Mouse (Mus musculus) CH12.LX (cell line): ENCODE data around the gene Epha10. TPM values are rescaled to one million over a fixed set of nuclear protein-coding genes. Genes with fewer than 3 reads are reported as not detected.

ENCODE experiments used
- DNase-seq: peaks from one replicate; pipeline ENCODE4 v3.0.0-alpha.2; 2013; ENCODE audit errors: extremely low read depth
- H3K27ac ChIP-seq: 2 replicates; pipeline ENCODE4 v1.5.1; 2012; ENCODE audit warnings: low read depth, mild to moderate bottlenecking, control low read depth, moderate library complexity; ENCODE audit not compliant: insufficient read depth
- H3K27me3 ChIP-seq: replicated peaks from 2 replicates; pipeline ENCODE3; 2012; ENCODE audit warnings: inconsistent platforms
- H3K36me3 ChIP-seq, 2 experiments: replicated peaks in 1 of 2; 2 replicates each; pipeline versions ENCODE3 to v1.6.1; 2012; ENCODE audit warnings: inconsistent platforms in 1 of 2, low read length in 1 of 2, mild to moderate bottlenecking in 1 of 2, mixed read lengths in 1 of 2, moderate library complexity in 1 of 2; ENCODE audit not compliant: control insufficient read depth in 1 of 2, insufficient read depth in 1 of 2
- H3K4me1 ChIP-seq, 2 experiments: 2 replicates each; pipeline ENCODE4 v1.6.1; 2012; ENCODE audit warnings: inconsistent platforms in 1 of 2, moderate library complexity in 1 of 2; ENCODE audit not compliant: insufficient read depth in 2 of 2, control insufficient read depth in 1 of 2
- H3K4me2 ChIP-seq: 2 replicates; pipeline ENCODE4 v1.6.1; 2012; ENCODE audit warnings: low read depth, mild to moderate bottlenecking, control low read depth; ENCODE audit not compliant: poor library complexity, insufficient read depth, severe bottlenecking
- H3K4me3 ChIP-seq, 3 experiments: fragments of 150-350 bp in 1 of 3; sonication (generic) in 1 of 3; replicated peaks in 1 of 3; 2 replicates each; pipeline versions ENCODE3 to v1.5.1; 2011 to 2012; ENCODE audit warnings: low read depth in 2 of 3, low read length in 2 of 3, mild to moderate bottlenecking in 2 of 3, moderate library complexity in 2 of 3, control low read depth in 1 of 3, improper control_type of control experiment in 1 of 3, inconsistent platforms in 1 of 3, mixed read lengths in 1 of 3; ENCODE audit not compliant: poor library complexity in 1 of 3
- H3K79me2 ChIP-seq: replicated peaks from 2 replicates; pipeline ENCODE4 v1.6.1; 2012; ENCODE audit warnings: mild to moderate bottlenecking, moderate library complexity; ENCODE audit not compliant: control insufficient read depth, poor library complexity, insufficient read depth, severe bottlenecking; ENCODE audit errors: extremely low read depth
- H3K9ac ChIP-seq: 2 replicates; pipeline ENCODE4 v1.6.1; 2012; ENCODE audit warnings: low read depth, mild to moderate bottlenecking, control low read depth, moderate library complexity; ENCODE audit not compliant: insufficient read depth
- H3K9me3 ChIP-seq: replicated peaks from 2 replicates; pipeline ENCODE3; 2012; ENCODE audit warnings: low read length, inconsistent platforms, mixed read lengths
- BHLHE40 ChIP-seq: IDR thresholded peaks from 2 replicates; pipeline ENCODE4 v1.6.1; 2011; ENCODE audit warnings: mild to moderate bottlenecking, low read depth, low read length, improper control_type of control experiment
- CHD2 ChIP-seq: IDR thresholded peaks from 2 replicates; pipeline ENCODE4 v1.6.1; 2011; ENCODE audit warnings: low read length, improper control_type of control experiment
- CTCF ChIP-seq, 2 experiments: IDR thresholded peaks in 1 of 2; conservative IDR thresholded peaks in 1 of 2; 2 replicates each; pipeline ENCODE4 v1.5.1; 2011 to 2012; ENCODE audit warnings: low read depth in 2 of 2, low read length in 2 of 2, improper control_type of control experiment in 1 of 2, inconsistent platforms in 1 of 2, mild to moderate bottlenecking in 1 of 2, moderate library complexity in 1 of 2
- EP300 ChIP-seq: IDR thresholded peaks from 2 replicates; pipeline ENCODE4 v1.6.1; 2011; ENCODE audit warnings: low read length, improper control_type of control experiment
- HCFC1 ChIP-seq: IDR thresholded peaks from 2 replicates; pipeline ENCODE4 v1.6.1; 2012; ENCODE audit warnings: low read depth, mild to moderate bottlenecking, inconsistent platforms, low read length, improper control_type of control experiment
- JUN ChIP-seq: IDR thresholded peaks from 2 replicates; pipeline ENCODE4 v1.6.1; 2011; ENCODE audit warnings: low read depth, mild to moderate bottlenecking, low read length, improper control_type of control experiment, moderate library complexity; ENCODE audit not compliant: insufficient read depth
- KAT2A ChIP-seq: IDR thresholded peaks from 2 replicates; pipeline ENCODE4 v1.6.1; 2012; ENCODE audit warnings: low read length, improper control_type of control experiment, inconsistent platforms; ENCODE audit not compliant: insufficient replicate concordance
- MAFK ChIP-seq: IDR thresholded peaks from 2 replicates; pipeline ENCODE4 v1.6.1; 2011; ENCODE audit warnings: low read length, improper control_type of control experiment; ENCODE audit not compliant: insufficient replicate concordance
- MAZ ChIP-seq: IDR thresholded peaks from 2 replicates; pipeline ENCODE4 v1.6.1; 2012; ENCODE audit warnings: low read depth, mild to moderate bottlenecking, inconsistent platforms, low read length, improper control_type of control experiment, moderate library complexity
- MEF2A ChIP-seq: IDR thresholded peaks from 2 replicates; pipeline ENCODE4 v1.6.1; 2014; ENCODE audit warnings: low read depth, mild to moderate bottlenecking, inconsistent platforms, low read length, improper control_type of control experiment, borderline replicate concordance
- MYC ChIP-seq: IDR thresholded peaks from 2 replicates; pipeline ENCODE4 v1.6.1; 2011; ENCODE audit warnings: low read depth, mild to moderate bottlenecking, improper control_type of control experiment, low read length
- PAX5 ChIP-seq: IDR thresholded peaks from 2 replicates; pipeline ENCODE4 v1.6.1; 2012; ENCODE audit warnings: low read length, inconsistent platforms, mixed read lengths
- RAD21 ChIP-seq: IDR thresholded peaks from 2 replicates; pipeline ENCODE4 v1.6.1; 2011; ENCODE audit warnings: low read depth, mild to moderate bottlenecking, low read length, improper control_type of control experiment, moderate library complexity
- RCOR1 ChIP-seq: conservative IDR thresholded peaks from 2 replicates; pipeline ENCODE4 v1.6.1; 2012; ENCODE audit warnings: low read depth, mild to moderate bottlenecking, inconsistent platforms, low read length, improper control_type of control experiment
- USF2 ChIP-seq: conservative IDR thresholded peaks from 2 replicates; pipeline ENCODE4 v1.6.1; 2011; ENCODE audit warnings: low read depth, low read length, improper control_type of control experiment
- ZMIZ1 ChIP-seq: IDR thresholded peaks from 2 replicates; pipeline ENCODE4 v1.6.1; 2012; ENCODE audit warnings: low read depth, mild to moderate bottlenecking, inconsistent platforms, low read length, improper control_type of control experiment
- dilution Hi-C: fragments of 300-500 bp; cut with MboI; formaldehyde crosslinking; loops from 2 replicates; pipeline ENCODE4 v1.14.3; 2020; ENCODE audit warnings: low sequenced_read_pairs; ENCODE audit not compliant: extremely low pct_unique_long_range_greater_than_20kb, extremely low pct_ligation_motif_present
- in situ Hi-C: fragments of 300-500 bp; cut with MboI; formaldehyde crosslinking; loops from 3 replicates; pipeline ENCODE4 v1.14.3; 2019; ENCODE audit warnings: low sequenced_read_pairs, low pct_ligation_motif_present, low pct_unique_long_range_greater_than_20kb, mixed read lengths
- polyA plus RNA-seq: library from polyadenylated mRNA; unstranded; fragments of >175 nt; gene quantifications from 2 replicates; pipeline ENCODE4 v1.2.1, GENCODE M21; 2012; ENCODE audit warnings: low read depth; ENCODE audit not compliant: insufficient read length
- total RNA-seq, 2 experiments: library from RNA; depleted of rRNA; stranded (reverse); fragments of 300-350 nt in 1 of 2; fragments of >200 nt in 1 of 2; gene quantifications; 2 replicates each; pipeline ENCODE4 v1.2.3; 2012 to 2014

Epha10 gene
- total and polyA plus RNA-seq, 3 experiments: not detected

DNA sequence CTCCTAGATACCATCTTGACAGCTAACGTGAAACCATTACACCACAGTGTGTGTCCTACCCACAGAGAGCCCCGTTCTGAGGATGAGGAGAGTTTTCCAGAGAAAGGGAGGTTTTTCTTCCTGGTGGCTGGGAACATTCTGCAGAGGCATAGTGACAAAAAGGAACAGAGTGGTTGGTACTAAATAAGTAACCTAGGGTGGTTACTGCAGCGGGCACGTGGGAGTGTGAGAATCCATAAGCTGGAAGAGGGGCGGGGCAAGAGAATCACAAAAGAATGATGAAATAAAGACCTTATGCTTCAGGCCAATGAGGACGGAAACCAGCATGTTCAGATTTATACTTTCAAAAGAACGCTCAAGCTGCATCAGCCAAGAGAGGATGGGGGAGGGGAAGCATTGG is 8.0 kb downstream of the Epha10 start:
- Histone ChIP-seq H3K79me2 (no peaks in the 10 kb centered on the region), H3K27me3 (peaks cover 83% of the 10 kb centered on the region), H3K4me2 (no peak overlapping the region), H3K4me1 (peaks cover 0 to 3% of the 10 kb centered on the region in 2 experiments; a peak in 1 of 4 replicates), H3K9ac (no peak overlapping the region), H3K27ac (no peak overlapping the region), H3K9me3 (no peaks in the 10 kb centered on the region), H3K4me3 (no peak overlapping the region), H3K36me3 (no peaks in the 10 kb centered on the region)
- TF ChIP-seq MEF2A: no peak
- TF ChIP-seq PAX5: no peak
- no peak for TF ChIP-seq RCOR1
- no peak for TF ChIP-seq MYC
- no peak for TF ChIP-seq USF2
- TF ChIP-seq EP300: no peak
- TF ChIP-seq CHD2: no peak
- TF ChIP-seq JUN: no peak
- dilution Hi-C loops: no loop called here
- no peak for DNase-seq
- in situ Hi-C loops: no loop called here

DNA sequence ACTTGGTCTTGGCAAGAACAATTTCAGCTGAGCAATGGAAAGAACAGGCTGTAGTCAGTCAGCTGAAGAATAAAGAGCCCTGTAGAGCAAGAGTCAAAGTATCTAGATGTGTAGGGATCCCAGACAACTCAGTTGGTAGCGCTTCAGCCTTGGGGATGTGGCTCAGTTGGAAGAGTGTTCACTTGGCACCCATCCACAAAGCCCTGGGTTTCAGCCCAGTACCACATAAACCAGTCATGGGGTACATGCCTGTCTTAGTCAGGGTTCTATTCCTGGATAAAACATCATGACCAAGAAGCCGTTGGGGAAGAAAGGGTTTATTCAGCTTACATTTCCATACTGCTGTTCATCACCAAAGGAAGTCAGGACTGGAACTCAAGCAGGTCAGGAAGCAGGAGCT is 9.2 kb downstream of the Epha10 start:
- in situ Hi-C loops (no loop called here), dilution Hi-C loops (no loop called here)
- TF ChIP-seq USF2 (no peak), ZMIZ1 (no peak), MEF2A (no peak), JUN (no peak), EP300 (no peak), HCFC1 (no peak), BHLHE40 (no peak), MAFK (no peak), CTCF (conservative IDR thresholded peaks at IDR 0.05 in 1 of 2, IDR thresholded peaks at IDR 0.05 in 1 of 2; ENCODE audit: low read depth in 2 of 2, low read length in 2 of 2) (no peak), RAD21 (no peak), KAT2A (no peak), MAZ (no peak)
- H3K4me3 ChIP-seq: no peak overlapping the region
- no peaks in the 10 kb centered on the region for H3K36me3 ChIP-seq
- no peak overlapping the region for H3K27ac ChIP-seq
- H3K9me3 ChIP-seq: peaks cover 3% of the 10 kb centered on the region
- H3K4me1 ChIP-seq: peaks cover 0 to 6% of the 10 kb centered on the region in 2 experiments; a peak in 1 of 4 replicates
- no peak overlapping the region for H3K4me2 ChIP-seq
- no peaks in the 10 kb centered on the region for H3K79me2 ChIP-seq
- H3K27me3 ChIP-seq: peaks cover 87% of the 10 kb centered on the region
- no peak overlapping the region for H3K9ac ChIP-seq
- no peak for DNase-seq
